Mouse (Mus musculus) cerebellum, adult (tissue): ENCODE measurements at regions not wholly inside any gene's neighbourhood (a gene's known extent, or its start where the extent isn't known, plus 50 kb on each side); places are given as distances from the start of the nearest gene placed in this dataset.
A peak's percentile ranks its signal among the peaks of the same experiment; 100 is the strongest.

Source experiments
- ATAC-seq: cut with Nextera tagmentation; 2 replicates; pipeline ENCODE4 v1.9.2; 2017; ENCODE audit warnings: mild to moderate bottlenecking, moderate library complexity, mixed read lengths; ENCODE audit not compliant: insufficient number of reproducible peaks, low FRiP score, low TSS enrichment

DNA sequence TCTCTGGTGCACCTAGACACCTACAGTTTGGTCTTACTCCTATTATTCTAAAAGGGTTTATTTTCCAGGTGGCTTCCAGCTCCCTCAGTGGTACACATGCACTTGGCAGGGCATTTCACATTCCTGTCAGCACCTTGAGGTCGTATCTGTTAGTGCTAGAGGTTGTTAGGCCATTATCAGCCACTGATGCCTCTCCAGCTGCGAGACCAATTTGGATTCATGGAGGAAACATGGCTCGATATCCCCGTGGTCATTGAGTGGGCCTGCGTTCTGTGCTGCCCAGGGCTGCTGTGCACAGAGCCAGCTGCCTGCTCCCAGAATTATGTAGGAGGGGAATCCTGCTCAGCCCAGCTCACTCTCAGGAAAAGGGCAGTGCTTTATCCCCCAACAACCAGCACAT, 60.1 kb upstream of the Irx1 start:
- no peak for ATAC-seq

DNA sequence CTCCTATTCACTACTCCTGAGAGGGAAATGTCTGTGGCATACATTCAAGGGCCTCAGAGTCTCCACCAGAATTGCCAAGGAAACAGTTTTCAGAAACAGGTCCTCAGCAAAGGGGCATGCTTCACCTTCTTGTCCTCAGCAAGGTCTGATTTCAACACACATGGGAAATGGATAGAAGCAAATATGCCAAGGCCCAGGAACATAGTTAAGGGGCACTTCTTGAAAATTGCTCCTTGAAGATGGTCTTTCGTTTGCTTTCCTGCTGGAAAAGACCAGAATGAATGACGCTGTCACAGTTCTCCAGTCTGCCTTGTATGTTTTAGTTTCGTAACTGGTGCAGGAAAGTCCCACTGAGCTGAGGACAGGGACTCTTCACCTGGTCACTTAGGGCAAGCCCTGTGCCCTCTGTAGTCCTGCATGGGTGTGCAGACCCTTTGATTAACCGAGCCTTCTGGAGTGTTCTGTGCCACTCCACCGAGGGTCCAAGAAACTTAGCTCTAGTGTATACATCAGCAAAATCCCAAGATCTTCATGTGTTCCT, 80.5 kb upstream of the Irx1 start:
- ATAC-seq = no peak

DNA sequence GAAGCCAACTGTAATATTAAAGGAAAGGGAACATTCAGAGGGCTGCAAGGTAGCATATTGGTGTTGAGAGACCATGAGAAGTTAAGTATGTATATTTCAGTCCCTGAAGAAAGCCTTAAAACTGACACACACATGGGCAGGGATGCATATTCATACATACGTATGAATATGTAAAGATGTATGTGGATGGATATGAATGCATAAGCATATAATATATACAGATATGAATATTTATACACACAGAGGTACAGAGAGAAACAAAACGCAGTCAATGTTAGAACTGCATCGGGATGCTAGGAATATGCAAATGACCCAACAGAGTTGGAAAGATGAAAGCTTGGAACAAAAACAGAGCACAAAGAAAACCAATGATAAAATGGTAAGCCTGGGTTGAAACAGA, 92.9 kb upstream of the Irx1 start:
- ATAC-seq = no peak

DNA sequence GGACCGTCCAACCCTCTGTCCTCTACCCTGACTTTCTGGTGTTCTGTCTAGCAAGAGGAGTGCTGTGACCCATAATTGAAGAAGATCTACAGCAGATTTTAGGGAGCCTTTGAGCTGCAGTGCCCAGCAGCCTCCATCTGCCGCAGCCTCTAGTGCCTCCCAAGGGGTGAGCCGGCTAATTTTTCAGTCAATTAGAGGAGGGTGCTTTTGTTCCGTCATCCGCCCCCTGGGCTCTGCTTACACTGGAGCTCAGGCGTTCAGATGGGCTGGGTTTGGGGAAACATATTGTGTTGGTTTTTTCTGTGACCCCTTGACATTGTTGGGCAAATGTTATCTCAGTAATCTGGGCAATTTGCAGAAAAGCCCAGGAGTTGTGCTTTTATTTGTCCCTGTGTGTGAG, 98.1 kb upstream of the Irx1 start:
- no peak for ATAC-seq

DNA sequence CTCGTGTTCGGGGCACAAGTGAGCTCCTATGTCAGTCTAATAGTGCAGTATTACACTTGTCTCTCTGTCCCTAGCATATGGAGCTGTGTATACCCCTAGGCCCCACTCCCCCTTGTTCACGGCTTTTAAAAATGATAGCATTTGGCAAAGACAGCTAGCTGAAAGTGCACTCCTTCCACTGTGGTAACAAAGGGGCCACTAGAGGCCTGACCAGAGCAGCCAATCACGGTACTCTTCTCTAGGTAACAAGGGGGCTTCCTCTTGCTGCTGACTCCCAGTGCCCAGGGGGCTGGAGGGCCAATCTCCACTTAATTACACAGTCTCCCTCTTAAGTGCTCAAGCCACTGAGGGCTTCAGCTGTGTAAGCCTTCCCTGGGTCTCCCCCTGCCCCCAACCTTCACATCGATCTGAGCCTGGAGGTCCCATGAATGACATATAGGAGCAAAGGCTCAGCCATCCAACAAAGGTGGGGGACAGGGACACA, 99.8 kb upstream of the Irx1 start:
- ATAC-seq = no peak

DNA sequence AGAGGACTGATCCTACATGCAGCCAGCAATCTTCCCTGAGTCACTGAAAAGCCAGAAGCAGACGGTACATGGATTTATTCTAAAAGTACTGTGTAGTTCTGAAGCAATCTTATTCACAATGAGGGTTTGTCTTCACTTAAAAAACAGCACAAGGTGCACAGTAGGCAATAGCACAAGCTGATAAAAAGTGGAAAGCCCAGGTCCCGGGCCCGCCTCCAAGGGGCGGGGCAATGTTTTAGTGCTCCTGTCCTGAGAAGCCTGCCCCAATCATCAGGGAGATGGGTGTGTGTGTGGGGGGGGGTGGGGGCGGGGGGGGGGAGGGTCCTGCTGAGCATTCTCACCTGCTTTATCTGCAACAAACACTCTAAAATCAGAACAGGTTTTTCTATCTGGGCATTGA, 133.1 kb upstream of the Irx1 start:
- ATAC-seq = no peak

DNA sequence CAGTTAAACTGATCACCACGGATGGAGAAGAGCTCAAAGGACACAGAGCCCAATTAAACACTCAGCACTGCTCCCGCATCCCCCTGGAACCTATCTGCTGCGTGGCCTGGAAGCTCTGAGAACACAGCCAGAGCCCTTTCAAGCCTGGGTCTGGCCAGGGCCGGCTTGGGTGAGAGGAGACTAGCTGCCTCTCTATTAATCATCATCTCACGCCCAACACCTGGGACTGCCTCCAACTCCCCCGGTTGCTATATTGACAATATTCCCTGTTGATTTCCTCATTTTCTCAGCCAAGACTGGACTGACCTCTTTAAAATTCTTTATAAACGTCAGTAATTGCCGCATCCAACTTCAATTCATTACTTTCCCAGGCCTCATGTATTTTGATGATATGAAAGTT, 133.7 kb upstream of the Irx1 start:
- ATAC-seq = no peak

DNA sequence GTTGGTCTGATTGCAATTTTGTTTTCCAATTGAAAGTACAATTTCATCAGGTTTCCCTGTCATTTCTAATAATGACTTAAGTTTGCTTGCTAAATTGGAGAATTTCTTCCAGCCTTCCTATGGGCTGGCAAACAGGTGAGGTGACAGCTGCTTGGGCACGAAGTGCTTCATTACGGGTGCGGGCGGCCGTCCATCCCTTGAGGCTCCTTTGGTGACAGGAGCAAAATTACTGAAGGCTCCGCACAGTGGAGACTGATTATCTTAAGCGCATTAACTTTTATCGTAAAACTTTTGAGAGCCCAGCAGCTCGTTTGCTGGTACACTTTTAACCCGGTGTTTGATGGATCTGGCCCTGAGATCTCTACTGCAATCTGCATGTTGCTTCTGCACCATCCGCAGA, 134.3 kb upstream of the Irx1 start:
- no peak for ATAC-seq

DNA sequence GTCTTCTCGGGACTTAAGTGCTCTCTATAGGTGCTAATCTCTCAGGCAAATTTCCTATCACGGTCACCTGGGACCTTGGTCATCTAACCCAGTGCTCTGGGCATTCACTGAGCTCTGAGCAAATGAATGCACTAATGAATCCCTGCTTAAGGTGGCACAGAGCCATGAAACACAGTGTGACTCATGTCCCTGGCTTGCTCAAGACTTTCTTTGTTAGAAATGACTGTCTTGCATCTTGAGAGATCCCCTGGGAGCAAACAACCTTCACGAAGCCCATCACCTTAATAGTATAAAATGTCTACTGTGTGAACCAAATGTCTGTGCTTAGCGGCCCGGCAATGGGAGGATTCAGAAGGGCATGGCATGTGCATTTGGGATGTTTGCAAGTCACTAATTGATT, 137.2 kb upstream of the Irx1 start:
- no peak for ATAC-seq

DNA sequence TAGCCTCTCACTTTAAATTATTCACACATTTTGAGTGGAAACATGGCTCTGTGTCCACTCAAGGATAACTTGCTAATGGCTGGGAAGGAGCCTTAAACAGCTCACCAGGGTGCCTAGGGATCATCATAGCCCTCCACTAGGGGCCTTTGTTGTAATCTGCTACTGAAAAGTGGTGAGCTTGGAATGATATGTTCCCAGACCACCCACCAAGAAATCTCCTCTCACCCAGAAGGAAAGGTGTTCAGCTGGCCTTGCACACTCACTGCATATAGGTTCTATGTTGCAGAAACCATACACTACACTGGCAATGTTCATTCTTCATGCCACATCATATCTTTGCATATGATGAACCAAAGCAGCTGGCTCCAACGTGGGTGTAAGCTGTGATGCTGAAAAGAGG, 145.1 kb upstream of the Irx1 start:
- no peak for ATAC-seq

DNA sequence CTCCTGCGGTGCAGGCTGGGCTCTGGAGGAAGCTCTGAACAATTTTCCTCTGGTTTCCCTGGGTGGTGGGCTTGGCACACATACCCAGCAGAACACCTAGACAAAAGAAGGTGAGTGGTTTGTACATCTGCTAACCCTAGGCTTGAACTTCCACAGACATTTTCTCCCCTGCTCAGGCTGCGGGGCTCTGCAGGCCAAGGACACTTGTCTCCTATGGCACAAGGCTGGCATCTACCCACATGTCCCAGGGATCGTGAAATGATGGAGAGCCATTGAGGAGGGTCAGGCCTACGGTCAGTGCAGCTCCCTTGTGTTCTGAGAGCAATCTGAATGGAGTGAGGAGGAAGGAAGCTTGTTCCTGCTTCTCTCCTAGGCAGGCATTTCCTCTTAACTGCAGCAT, 150.4 kb upstream of the Irx1 start:
- no peak for ATAC-seq

DNA sequence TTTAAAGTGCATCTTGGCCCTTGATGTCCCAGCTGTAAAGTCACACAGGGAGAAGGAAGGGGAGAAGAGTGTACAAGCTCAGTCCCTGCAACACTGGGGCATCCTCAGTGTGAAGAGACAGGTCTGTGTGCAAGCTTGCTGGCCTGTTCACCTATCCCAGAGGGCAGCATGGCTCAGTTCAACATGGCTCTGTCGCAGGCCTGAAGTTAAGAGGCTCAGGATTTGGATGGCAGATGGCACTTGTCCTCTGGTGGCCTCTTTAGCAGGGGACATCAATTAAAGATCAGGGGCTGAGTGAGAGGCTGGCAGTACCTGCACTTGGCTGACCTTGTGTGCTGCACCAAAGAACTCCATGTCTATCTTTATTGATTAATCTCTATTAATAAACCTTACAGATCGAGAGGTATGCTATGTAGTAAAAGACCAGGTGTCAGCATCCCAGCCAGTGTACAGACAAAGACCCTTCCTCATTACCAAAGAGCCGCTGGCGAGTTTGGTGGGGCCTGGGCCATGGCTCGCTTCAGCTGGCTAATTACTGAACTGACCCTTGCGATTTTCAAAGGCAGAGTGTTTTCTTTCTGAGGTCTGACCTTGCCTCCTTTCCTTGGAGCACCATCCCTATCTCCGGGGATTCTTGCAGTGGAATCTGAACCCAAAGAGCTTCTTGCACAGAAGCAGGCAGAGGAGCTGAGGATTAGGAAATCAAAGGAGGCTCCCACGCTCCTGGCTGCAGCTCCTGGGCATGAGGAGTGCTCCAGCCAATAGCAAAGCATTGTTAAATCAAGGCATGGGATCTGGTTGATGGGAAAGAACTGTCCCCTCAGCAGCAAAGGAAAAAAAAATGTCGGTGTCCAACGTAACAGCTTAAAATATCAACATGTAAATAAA, 151.5 kb upstream of the Irx1 start:
- 0 out of 2 replicates have a peak, but pooled peaks have one; percentile 33 for ATAC-seq

DNA sequence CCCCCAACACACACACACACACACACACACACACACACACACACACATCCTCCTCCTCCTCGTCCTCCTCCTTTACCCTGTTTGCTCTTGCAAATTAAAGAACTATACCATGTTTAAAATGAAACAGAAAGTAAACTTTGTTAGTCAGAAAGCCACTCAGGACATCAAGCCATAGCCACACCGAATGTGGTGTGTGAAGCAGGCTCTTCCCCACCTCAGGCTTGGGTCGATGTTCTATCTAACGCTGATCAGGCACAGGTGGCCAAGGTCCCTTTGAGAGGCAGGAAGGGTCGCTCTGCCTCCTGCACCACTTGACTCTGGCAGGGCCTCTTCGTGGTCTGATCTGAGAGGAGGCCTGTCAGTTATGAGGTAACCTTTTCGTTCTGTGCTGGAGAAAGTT, 156.9 kb upstream of the Irx1 start:
- ATAC-seq = no peak

DNA sequence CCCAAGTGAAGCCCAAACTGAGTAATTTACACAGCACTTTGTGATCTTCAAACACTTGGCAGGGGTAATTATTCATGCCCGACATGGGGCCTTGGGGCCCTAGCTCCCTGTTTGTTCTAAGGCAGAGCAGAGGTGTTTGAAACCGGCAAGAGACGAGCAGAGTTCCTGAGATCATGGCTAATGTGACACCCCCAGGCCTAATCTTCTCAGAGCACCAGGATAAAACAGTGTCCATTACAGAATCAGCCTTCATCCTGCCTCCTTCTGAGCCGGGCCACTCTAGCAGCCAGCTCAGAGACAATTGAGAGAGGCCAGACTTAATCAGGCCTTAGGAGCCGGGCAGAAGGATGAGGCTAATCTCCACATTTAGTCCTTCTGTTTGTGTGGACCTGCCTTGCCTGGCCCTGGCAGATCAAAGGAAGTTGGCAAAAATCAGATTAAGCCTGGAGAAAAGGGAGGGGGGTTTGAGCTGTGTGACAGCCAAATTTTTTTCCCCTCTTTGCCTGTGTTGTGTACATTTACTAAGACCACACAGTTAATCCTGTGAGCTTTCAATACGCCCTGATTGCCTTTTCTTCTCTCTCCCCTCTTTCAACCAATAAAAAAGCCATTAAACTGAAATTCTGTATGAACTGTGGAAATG, 157.5 kb upstream of the Irx1 start:
- no peak for ATAC-seq

DNA sequence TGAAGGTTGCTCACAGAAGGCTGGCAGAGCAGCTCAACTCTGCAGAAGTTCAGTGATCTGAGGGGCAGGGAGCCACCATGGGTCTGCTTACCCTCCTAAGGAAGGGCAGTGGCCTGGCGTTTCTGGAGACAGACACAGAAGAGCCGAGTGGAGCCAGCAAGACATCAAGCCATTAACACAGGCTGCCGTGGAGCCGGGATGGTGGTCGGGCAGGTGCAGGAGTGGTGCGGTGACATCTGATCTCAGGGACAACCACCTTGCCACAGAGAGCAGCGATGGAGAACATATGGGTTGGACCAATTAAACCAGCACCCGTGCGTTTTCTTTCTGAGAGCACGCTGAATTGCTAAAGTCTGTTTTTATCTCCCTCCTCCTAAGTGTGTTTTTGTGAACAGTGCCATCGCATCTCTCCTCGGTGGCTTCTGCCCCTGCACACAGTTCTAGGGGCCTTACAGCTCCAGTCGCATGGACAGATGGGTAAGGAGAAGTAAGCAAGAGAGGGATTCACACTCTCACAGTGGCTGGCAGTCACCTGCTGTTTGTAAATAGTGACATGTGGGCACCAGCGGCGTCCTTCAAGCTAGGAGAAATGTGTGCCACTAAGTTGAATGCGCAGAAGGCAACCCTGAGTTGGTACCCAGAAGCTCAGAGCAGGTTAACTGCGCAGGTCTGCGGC, 158.2 kb upstream of the Irx1 start:
- ATAC-seq = no peak

DNA sequence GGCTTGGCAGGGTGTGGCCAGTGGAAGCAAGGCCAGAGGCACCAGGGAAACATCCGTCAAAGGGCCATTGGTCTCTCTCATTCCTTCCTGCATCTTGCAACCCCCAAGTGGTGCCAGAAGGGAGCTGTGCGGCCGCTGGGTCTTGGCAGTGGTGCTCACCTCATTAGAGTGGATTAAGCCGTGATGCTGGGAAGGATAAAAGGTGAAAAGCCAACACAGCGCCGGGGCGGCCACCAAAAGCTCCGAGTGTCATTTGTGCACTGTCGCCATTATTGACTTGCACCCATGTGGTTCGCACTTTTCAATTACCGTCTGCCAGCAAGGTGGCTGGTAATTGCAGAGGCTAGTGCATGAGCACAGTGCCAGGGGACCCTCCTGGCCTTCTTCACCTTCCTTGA, 158.7 kb upstream of the Irx1 start:
- no peak for ATAC-seq

DNA sequence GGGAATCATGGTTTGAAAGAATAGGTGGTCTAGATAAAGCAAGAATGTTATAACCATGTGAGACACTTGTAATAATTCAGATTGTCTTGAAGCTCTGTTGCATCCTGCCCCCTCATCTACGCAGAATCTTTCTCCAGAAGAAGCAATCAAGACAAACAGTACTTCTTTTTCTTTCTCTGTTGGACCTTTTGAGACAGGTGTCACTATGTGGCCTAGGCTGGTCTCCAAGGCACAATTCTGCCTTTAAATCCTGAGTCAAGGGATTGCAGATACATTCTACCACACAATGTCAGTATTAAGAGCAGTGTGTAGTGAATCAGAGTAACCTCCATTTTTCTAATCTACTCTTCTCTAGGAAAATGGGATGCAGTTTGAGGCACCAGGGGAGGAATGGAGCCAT, 164.8 kb upstream of the Irx1 start:
- no peak for ATAC-seq

DNA sequence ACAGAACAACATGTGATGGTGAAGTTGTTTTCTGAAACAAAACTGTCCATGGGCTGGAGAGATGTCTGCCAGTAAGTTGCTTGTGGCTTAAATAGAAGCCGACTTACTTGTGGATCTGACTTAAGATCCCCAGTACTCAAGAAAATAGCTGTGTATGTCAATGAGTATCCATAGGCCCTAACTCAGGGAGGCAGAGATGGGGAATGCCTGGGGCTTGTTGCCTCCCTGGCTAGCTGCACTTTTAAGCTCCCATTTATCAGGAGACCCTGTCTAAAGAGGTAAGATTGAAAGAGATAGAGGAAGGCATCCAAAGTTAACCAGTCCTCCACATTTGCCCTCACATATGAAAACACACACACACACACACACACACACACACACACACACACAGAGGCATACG, 167.8 kb upstream of the Irx1 start:
- ATAC-seq = no peak

DNA sequence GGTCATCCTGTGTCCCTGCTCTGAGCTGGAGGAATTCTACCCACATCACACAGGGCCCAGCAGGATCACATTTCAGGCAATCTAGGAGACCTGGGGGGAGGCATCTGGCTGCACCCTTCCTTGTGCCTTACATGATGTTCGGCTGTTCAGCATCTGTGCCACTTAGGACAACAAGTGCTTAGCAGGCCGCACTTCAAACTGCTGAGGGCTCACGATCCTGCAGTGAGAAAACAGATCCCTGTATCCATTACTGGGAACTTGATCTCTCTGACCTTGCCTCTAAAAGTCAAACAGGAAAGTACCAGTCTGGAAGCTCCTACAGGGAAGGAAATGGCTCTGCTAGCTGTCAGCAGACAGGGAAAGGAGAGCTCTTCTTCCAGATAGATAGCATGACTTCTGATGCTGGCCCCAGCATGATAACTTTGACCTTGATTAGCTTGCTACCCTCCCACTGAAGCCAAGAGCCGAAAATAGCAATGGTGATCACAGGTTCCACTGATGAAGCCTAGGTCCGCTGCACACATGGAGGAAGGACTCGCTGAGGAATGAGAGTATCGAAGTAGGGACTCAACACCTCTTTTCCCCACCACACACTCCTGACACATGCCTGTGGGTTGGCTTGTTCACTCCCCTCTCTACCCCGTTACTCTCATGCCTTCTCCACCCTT, 170.7 kb upstream of the Irx1 start:
- ATAC-seq = no peak

DNA sequence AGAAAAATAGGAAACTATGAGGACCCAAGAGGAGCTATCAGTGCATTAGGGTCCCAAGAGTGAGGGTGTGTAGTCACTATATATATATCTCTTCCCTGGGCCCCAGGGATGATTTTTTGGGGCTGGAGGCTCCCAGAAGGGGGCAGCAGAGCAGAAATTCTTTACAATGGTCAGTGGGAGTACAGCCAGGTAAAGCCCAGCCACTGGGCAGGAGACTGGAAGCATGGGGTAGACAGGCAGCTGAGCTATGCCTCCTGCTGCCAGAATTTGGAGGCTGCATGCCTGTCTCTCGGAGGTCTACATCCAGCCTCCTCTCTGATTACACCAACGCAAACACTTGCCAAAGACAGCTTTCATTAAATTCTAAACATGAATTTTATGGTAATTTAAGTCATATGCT, 202.7 kb upstream of the Irx1 start:
- no peak for ATAC-seq

DNA sequence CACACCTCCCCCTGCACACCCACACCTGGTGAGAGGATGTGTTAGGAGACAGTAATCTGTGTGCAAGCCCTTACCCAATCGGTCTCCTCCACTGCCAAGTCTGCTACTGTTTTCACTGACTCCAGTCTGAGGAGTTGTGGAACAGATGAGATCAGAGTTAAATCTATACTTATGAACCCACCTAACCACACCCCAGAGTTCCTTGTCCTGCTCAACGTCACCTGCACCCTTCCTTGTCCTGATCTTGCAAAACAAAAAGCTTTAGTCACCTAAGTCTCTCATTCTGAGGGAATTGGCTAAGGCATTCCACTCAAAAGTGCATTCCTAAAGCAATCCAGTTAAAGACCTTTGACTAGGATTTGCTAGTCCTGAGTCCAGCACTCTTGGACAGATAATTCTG, 203.9 kb upstream of the Irx1 start:
- no peak for ATAC-seq
